In the genomic region with DNA sequence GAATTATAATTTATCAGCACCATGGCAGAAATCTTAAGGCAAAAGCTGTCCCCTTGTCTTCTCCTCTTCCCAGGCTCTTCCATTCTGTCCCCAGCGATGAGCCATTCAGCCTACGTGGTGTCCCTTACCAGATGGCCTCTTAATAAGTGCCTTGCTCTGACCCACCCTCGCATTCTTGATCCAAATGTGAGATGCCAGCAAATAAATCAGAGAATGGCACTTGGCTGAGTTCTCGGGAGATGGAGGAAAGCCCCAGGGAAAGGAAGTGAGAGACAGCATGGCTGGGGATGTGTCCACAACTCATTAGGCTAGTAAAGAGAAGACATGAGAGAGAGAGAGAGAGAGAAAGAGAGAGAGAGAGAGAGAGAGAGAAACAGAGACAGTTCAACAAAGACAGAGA, we compare ENCODE assay signal across 20 mouse cellular contexts.
DNase-seq lines count a peak whose midpoint lies in the region; ATAC-seq and TF ChIP-seq lines count a peak whose summit lies in the region.
"Had no signal": no experiment of that assay in that cellular context is flagged by ENCODE, and none has a peak within 500 bp of the region (broad histone marks: within the 10 kb centered on the region; RNA-seq: fewer than 3 reads in every experiment).

No protein-coding gene starts in this region.

- H3K9me3 ChIP-seq in forebrain, embryonic 14.5 days (replicated peaks; ENCODE audit: control insufficient read depth, low read length) = no peaks in the 10 kb centered on the region
- no peaks in the 10 kb centered on the region for H3K9me3 ChIP-seq in forebrain, embryonic 12.5 days
- H3K9me3 ChIP-seq in hindbrain, postnatal 0 days (ENCODE audit: low read length) = no peaks in the 10 kb centered on the region
- H3K9me3 ChIP-seq in hindbrain, embryonic 16.5 days (ENCODE audit: control insufficient read depth, low read length) = no peaks in the 10 kb centered on the region
- H3K9me3 ChIP-seq: embryonic facial prominence, embryonic 12.5 days; heart, embryonic 10.5 days; heart, embryonic 15.5 days; hindbrain, embryonic 13.5 days had no signal

- H3K36me3 ChIP-seq in forebrain, embryonic 14.5 days (ENCODE audit: control insufficient read depth, insufficient read depth, low read length) = no peaks in the 10 kb centered on the region
- no peaks in the 10 kb centered on the region for H3K36me3 ChIP-seq in forebrain, embryonic 12.5 days (replicated peaks)
- H3K36me3 ChIP-seq in hindbrain, postnatal 0 days (ENCODE audit: insufficient read depth, low read length) = no peaks in the 10 kb centered on the region
- no peaks in the 10 kb centered on the region for H3K36me3 ChIP-seq in hindbrain, embryonic 16.5 days (ENCODE audit: control insufficient read depth, insufficient read depth, low read length)
- H3K36me3 ChIP-seq: embryonic facial prominence, embryonic 12.5 days; heart, embryonic 10.5 days; heart, embryonic 15.5 days; hindbrain, embryonic 13.5 days had no signal

- H3K9ac ChIP-seq in forebrain, embryonic 14.5 days (ENCODE audit: low read length) = no peak overlapping the region
- no peak overlapping the region for H3K9ac ChIP-seq in forebrain, embryonic 12.5 days
- H3K9ac ChIP-seq in hindbrain, postnatal 0 days (replicated peaks; ENCODE audit: low read length) = no peak overlapping the region
- no peak overlapping the region for H3K9ac ChIP-seq in hindbrain, embryonic 16.5 days (ENCODE audit: low read depth, low read length)
- H3K9ac ChIP-seq: embryonic facial prominence, embryonic 12.5 days; heart, embryonic 15.5 days; hindbrain, embryonic 13.5 days had no signal

- DNase-seq in forebrain, embryonic 14.5 days (ENCODE audit: low spot score) = peak; percentile 39
- DNase-seq in hindbrain, postnatal 0 days (ENCODE audit: low spot score) = peak; percentile 64
- DNase-seq in retina, postnatal 1 day = peak; percentile 31
- no peak for DNase-seq in retina, embryonic 14.5 days (ENCODE audit: low spot score)
- no peak for DNase-seq in testis, postnatal 14 days (ENCODE audit: low spot score)
- DNase-seq: adrenal gland, adult 8-10 months; adrenal gland, postnatal 36 days; cerebellum, adult 18-20 months; cerebellum, adult 9-11 months; gastrocnemius, postnatal 36 days; heart, adult 18-20 months; heart, postnatal 14 days; kidney, adult 2 months had no signal

- no peak overlapping the region for H3K4me2 ChIP-seq in forebrain, embryonic 14.5 days (ENCODE audit: low read length)
- H3K4me2 ChIP-seq in forebrain, embryonic 12.5 days = no peak overlapping the region
- H3K4me2 ChIP-seq in hindbrain, postnatal 0 days (ENCODE audit: low read depth, low read length) = no peak overlapping the region
- H3K4me2 ChIP-seq in hindbrain, embryonic 16.5 days (ENCODE audit: low read length) = no peak overlapping the region
- H3K4me2 ChIP-seq: embryonic facial prominence, embryonic 12.5 days; heart, embryonic 15.5 days; hindbrain, embryonic 13.5 days had no signal

- H3K4me3 ChIP-seq in forebrain, embryonic 14.5 days (ENCODE audit: low read depth, low read length) = no peak overlapping the region
- H3K4me3 ChIP-seq in forebrain, embryonic 12.5 days (replicated peaks) = no peak overlapping the region
- no peak overlapping the region for H3K4me3 ChIP-seq in hindbrain, postnatal 0 days (ENCODE audit: low read length)
- H3K4me3 ChIP-seq in hindbrain, embryonic 16.5 days (ENCODE audit: low read length) = no peak overlapping the region
- H3K4me3 ChIP-seq: embryonic facial prominence, embryonic 12.5 days; heart, embryonic 10.5 days; heart, embryonic 15.5 days; hindbrain, embryonic 13.5 days had no signal

- 49% methylated on average over 4 of the region's 4 CpGs for WGBS in forebrain, embryonic 14.5 days
- 73% methylated on average over 4 of the region's 4 CpGs for WGBS in forebrain, embryonic 12.5 days
- 45% methylated on average over 4 of the region's 4 CpGs for WGBS in hindbrain, postnatal 0 days
- 49% methylated on average over 4 of the region's 4 CpGs for WGBS in hindbrain, embryonic 16.5 days

- no peaks in the 10 kb centered on the region for H3K27me3 ChIP-seq in forebrain, embryonic 14.5 days (replicated peaks; ENCODE audit: control insufficient read depth, insufficient read depth, low read length)
- H3K27me3 ChIP-seq in forebrain, embryonic 12.5 days = no peaks in the 10 kb centered on the region
- no peaks in the 10 kb centered on the region for H3K27me3 ChIP-seq in hindbrain, postnatal 0 days (ENCODE audit: insufficient read depth, low read length)
- no peaks in the 10 kb centered on the region for H3K27me3 ChIP-seq in hindbrain, embryonic 16.5 days (replicated peaks; ENCODE audit: control insufficient read depth, insufficient read depth, low read length)
- H3K27me3 ChIP-seq: embryonic facial prominence, embryonic 12.5 days; heart, embryonic 15.5 days; hindbrain, embryonic 13.5 days had no signal

- TF ChIP-seq CTCF in hindbrain, postnatal 0 days (IDR thresholded peaks at IDR 0.05; ENCODE audit: low read depth) = no peak

- peaks cover 2% of the 10 kb centered on the region; the same call in 1 of the 2 replicates for H3K4me1 ChIP-seq in forebrain, embryonic 14.5 days (ENCODE audit: control insufficient read depth, insufficient read depth, low read length)
- H3K4me1 ChIP-seq in forebrain, embryonic 12.5 days = no peaks in the 10 kb centered on the region; the same call in 1 of the 2 replicates
- no peaks in the 10 kb centered on the region for H3K4me1 ChIP-seq in hindbrain, postnatal 0 days (ENCODE audit: insufficient read depth, low read length)
- no peaks in the 10 kb centered on the region for H3K4me1 ChIP-seq in hindbrain, embryonic 16.5 days (ENCODE audit: control insufficient read depth, insufficient read depth, low read depth, low read length)
- H3K4me1 ChIP-seq: embryonic facial prominence, embryonic 12.5 days; heart, embryonic 10.5 days; heart, embryonic 15.5 days had no signal

- H3K27ac ChIP-seq in forebrain, embryonic 14.5 days (ENCODE audit: low read depth, low read length) = peak overlapping the region; percentile 18; the same call in 1 of the 2 replicates
- no peak overlapping the region for H3K27ac ChIP-seq in forebrain, embryonic 12.5 days
- H3K27ac ChIP-seq in hindbrain, postnatal 0 days = no peak overlapping the region
- H3K27ac ChIP-seq in hindbrain, embryonic 16.5 days (ENCODE audit: low read depth, low read length) = no peak overlapping the region
- H3K27ac ChIP-seq: embryonic facial prominence, embryonic 12.5 days; heart, embryonic 10.5 days; heart, embryonic 15.5 days; hindbrain, embryonic 13.5 days had no signal

- 0 out of 2 replicates have a peak, but pooled peaks have one; percentile 23 for ATAC-seq in forebrain, embryonic 14.5 days
- no peak for ATAC-seq in forebrain, embryonic 12.5 days (ENCODE audit: low FRiP score)
- no peak for ATAC-seq in hindbrain, postnatal 0 days
- ATAC-seq in hindbrain, embryonic 16.5 days = no peak
- ATAC-seq: intestine, embryonic 16.5 days had no signal

Comparison
In these comparisons a context has a peak if more than half of its experiments do, and no peak if none do; other contexts are left out.
1. DNase-seq: peak in forebrain, embryonic 14.5 days (single experiment), hindbrain, postnatal 0 days (single experiment) and retina, postnatal 1 day (single experiment); none in retina, embryonic 14.5 days (single experiment) and testis, postnatal 14 days (single experiment).